Mouse (Mus musculus) midbrain, embryonic 16.5 days (tissue): Measurements from ENCODE around the gene Sprr2k. TPM values are rescaled to one million over a fixed set of nuclear protein-coding genes. Genes with fewer than 3 reads are reported as not detected.
"Not testable (repeated sequence)": the region's sequence is repeated elsewhere in the genome, so short reads cannot be mapped to it uniquely, and the experiment has no call there.

Source experiments
- ATAC-seq: fragments of 200-750 bp; cut with Nextera tagmentation; 2 replicates; pipeline ENCODE4 v1.8.0; 2017; ENCODE audit warnings: moderate TSS enrichment
- H3K27ac ChIP-seq: fragments of 300-500 bp; sonication (generic); 2 replicates; pipeline ENCODE4 v1.5.1; 2014; ENCODE audit warnings: mild to moderate bottlenecking, low read length, mixed read lengths
- H3K27me3 ChIP-seq: fragments of 300-500 bp; sonication (generic); 2 replicates; pipeline ENCODE4 v1.6.1; 2014; ENCODE audit warnings: low read depth, low read length, mixed read lengths; ENCODE audit not compliant: control insufficient read depth, insufficient read depth
- H3K36me3 ChIP-seq: fragments of 300-500 bp; sonication (generic); 2 replicates; pipeline ENCODE4 v1.6.1; 2014; ENCODE audit warnings: mild to moderate bottlenecking, low read length, moderate library complexity, mixed read lengths; ENCODE audit not compliant: control insufficient read depth, insufficient read depth
- H3K4me1 ChIP-seq: fragments of 300-500 bp; sonication (generic); 2 replicates; pipeline ENCODE4 v1.6.1; 2014; ENCODE audit warnings: mild to moderate bottlenecking, low read length, mixed read lengths; ENCODE audit not compliant: control insufficient read depth, insufficient read depth
- H3K4me2 ChIP-seq: fragments of 300-500 bp; sonication (generic); 2 replicates; pipeline ENCODE4 v1.6.1; 2014; ENCODE audit warnings: mild to moderate bottlenecking, low read length, mixed read lengths
- H3K4me3 ChIP-seq: fragments of 300-500 bp; sonication (generic); 2 replicates; pipeline ENCODE4 v1.5.1; 2014; ENCODE audit warnings: low read depth, mild to moderate bottlenecking, low read length, moderate library complexity, mixed read lengths
- H3K9ac ChIP-seq: fragments of 300-500 bp; sonication (generic); 2 replicates; pipeline ENCODE4 v1.6.1; 2014; ENCODE audit warnings: low read depth, low read length, mixed read lengths
- H3K9me3 ChIP-seq: fragments of 300-500 bp; sonication (generic); replicated peaks from 2 replicates; pipeline ENCODE4 v1.6.1; 2014; ENCODE audit warnings: mild to moderate bottlenecking, low read length, mixed read lengths; ENCODE audit not compliant: control insufficient read depth, poor library complexity, severe bottlenecking
- WGBS: fragments of 180-500 bp; shearing (Covaris S2); extraction: QIAGEN DNeasy Blood & Tissue Kit; methylation state at CpG from one replicate; pipeline ENCODE4 v1.1.7; 2014; 5-methylcytosine and 5-hydroxymethylcytosine counted together
- polyA plus RNA-seq: library from polyadenylated mRNA; unstranded; fragments of >200 nt; fragmentation: Nextera tagmentation; extraction: Ambion mirVana; gene quantifications from 2 replicates; pipeline ENCODE4 v1.2.1, GENCODE M21; 2015

The Sprr2k gene
- polyA plus RNA-seq, 1 experiment from 2014 or later: not detected

GRCm38 (mm10) chr3:92458620-92459019, 26.2 kb downstream of the Sprr2k start, which contains the start of gene Sprr3:
Gene Sprr3 (minus strand): TSS chr3:92458720.
- Histone ChIP-seq H3K4me3 (no peak within 1 kb of the TSS), H3K36me3 (no peaks in the 10 kb centered on the region), H3K27me3 (no peaks in the 10 kb centered on the region), H3K4me2 (no peak within 1 kb of the TSS), H3K9me3 (no peaks in the 10 kb centered on the region), H3K9ac (no peak within 1 kb of the TSS), H3K27ac (no peak within 1 kb of the TSS), H3K4me1 (no peaks in the 10 kb centered on the region)
- ATAC-seq: no peak
- 74% methylated on average over 2 of the region's 2 CpGs for WGBS

DNA sequence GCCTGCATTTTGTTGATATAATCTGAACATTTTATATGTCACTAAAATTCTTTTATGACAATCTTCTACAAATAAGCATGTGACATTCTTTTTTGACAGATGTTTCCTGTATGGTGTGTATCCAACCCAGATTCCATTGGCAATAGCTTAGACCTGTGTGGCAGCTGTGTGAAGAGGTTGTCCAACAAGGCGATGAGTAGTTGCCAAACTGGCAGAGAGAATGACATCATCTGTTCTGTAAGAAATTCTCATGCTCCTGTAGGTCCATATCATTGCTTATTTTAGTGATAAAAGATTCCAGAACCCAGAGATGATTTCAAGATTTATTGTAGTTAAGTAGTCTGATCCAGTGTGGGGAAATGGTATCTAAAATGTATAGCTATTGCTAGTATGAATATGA, 34.2 kb downstream of the Sprr2k start:
- 90% methylated on average over 1 of the region's 1 CpGs for WGBS
- Histone ChIP-seq H3K27ac (no peak overlapping the region), H3K4me3 (no peak overlapping the region), H3K9ac (no peak overlapping the region), H3K9me3 (no peaks in the 10 kb centered on the region), H3K4me1 (no peaks in the 10 kb centered on the region), H3K36me3 (no peaks in the 10 kb centered on the region), H3K27me3 (no peaks in the 10 kb centered on the region), H3K4me2 (no peak overlapping the region)
- no peak for ATAC-seq

DNA sequence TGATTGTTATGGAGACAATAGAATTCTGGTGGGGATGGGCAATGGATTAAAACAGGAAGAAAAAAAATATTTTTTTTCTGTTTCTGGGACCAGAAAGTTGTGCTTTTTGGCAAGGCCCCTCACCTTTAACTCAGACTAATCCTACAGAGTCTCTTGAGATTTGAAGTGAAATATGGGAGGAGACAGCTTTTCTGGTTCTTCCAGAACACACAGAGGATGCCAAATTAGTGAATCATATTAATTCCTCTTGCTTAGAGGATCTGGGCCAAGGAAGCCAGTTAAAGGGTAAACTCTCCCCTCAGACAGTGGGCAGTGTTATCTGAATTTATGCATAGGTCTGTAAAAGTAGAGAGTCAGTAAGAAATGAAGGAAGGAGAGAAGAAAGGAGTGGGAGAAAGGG, 35.0 kb downstream of the Sprr2k start:
- Histone ChIP-seq H3K36me3 (no peaks in the 10 kb centered on the region), H3K27me3 (no peaks in the 10 kb centered on the region), H3K4me2 (no peak overlapping the region), H3K4me3 (no peak overlapping the region), H3K4me1 (no peaks in the 10 kb centered on the region), H3K9ac (no peak overlapping the region), H3K27ac (no peak overlapping the region), H3K9me3 (no peaks in the 10 kb centered on the region)
- no peak for ATAC-seq

DNA sequence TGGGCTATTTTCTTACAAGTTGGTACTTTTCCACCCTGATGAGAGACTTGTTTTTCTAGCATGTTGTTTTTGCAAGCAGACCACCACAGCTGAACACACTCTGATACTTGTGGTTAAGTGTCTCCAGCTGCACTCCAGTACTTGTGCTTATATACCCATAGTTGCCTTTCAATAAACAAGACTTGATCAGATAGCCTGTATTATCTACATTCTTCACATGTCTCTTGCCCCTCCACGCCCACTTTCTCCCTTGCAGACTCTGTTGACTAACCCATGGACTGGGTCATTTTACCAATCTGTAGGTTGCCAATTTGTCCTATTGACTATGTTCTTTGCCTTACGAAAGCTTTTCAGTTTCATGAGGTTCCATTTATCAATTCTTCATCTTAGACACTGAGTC, 37.7 kb downstream of the Sprr2k start:
- Histone ChIP-seq H3K36me3 (no peaks in the 10 kb centered on the region), H3K4me1 (no peaks in the 10 kb centered on the region), H3K27me3 (no peaks in the 10 kb centered on the region), H3K9me3 (no peaks in the 10 kb centered on the region), H3K27ac (no peak overlapping the region), H3K4me2 (no peak overlapping the region), H3K4me3 (no peak overlapping the region), H3K9ac (no peak overlapping the region)
- WGBS: 95% methylated on average over 2 of the region's 2 CpGs
- ATAC-seq: no peak

DNA sequence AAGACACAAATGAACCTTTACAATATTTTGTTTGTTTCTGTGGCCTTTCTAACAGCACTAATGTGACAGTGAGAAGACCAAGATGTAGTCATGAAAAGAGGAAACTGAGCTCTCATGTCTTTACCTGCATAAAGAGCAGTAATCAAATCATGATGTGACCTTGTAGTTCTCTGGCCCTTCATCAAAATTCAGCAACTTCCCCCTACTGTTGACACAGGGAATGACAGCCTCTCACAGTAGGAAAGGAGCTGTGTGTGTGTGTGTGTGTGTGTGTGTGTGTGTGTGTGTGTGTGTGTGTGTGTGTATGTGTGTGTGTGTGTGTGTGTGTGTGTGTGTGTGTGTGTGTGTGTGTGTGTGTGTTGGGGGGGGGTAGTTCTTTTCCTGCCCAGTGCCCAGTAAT, 48.9 kb downstream of the Sprr2k start:
- not testable (repeated sequence) for H3K27ac ChIP-seq, ATAC-seq, H3K4me1 ChIP-seq

More for the DNA sequence above, 48.9 kb downstream of the Sprr2k start:
- not testable (repeated sequence) for H3K36me3 ChIP-seq, H3K4me3 ChIP-seq, H3K4me2 ChIP-seq, H3K9ac ChIP-seq, H3K9me3 ChIP-seq, H3K27me3 ChIP-seq

Other genes starting within 250 kb of the Sprr2k start
- gene Sprr2a1, start 216.8 kb upstream of the Sprr2k start, polyA plus RNA-seq: not detected in 2 replicates
- 0.09 TPM in 1 of 2 replicates, not detected in the other for gene Sprr2a2, start 216.7 kb upstream of the Sprr2k start, polyA plus RNA-seq
- gene Sprr2a3, start 147.2 kb upstream of the Sprr2k start, polyA plus RNA-seq: not detected in 2 replicates
- gene Sprr2b, start 116.0 kb upstream of the Sprr2k start, polyA plus RNA-seq: not detected in 2 replicates
- not detected in 2 replicates for gene Sprr2d, start 93.4 kb upstream of the Sprr2k start, polyA plus RNA-seq
- not detected in 2 replicates for gene Sprr2e, start 80.4 kb upstream of the Sprr2k start, polyA plus RNA-seq
- not detected in 2 replicates for gene Sprr2f, start 67.4 kb upstream of the Sprr2k start, polyA plus RNA-seq
- not detected in 2 replicates for gene Sprr2h, start 46.9 kb upstream of the Sprr2k start, polyA plus RNA-seq
- not detected in 2 replicates for gene Sprr2i, start 24.6 kb upstream of the Sprr2k start, polyA plus RNA-seq
- gene Sprr2j-ps, start 14.5 kb upstream of the Sprr2k start, polyA plus RNA-seq: not detected in 2 replicates
- 7.5 and 8.9 TPM in 2 replicates for gene Gm9774, start 3.2 kb upstream of the Sprr2k start, polyA plus RNA-seq
- not detected in 2 replicates for gene Sprr1b, start 6.2 kb downstream of the Sprr2k start, polyA plus RNA-seq
- gene Sprr3, start 26.1 kb downstream of the Sprr2k start, polyA plus RNA-seq: not detected in 2 replicates
- 0.24 TPM in 1 of 2 replicates, not detected in the other for gene Sprr1a, start 53.3 kb downstream of the Sprr2k start, polyA plus RNA-seq
- not detected in 2 replicates for gene Sprr4, start 67.9 kb downstream of the Sprr2k start, polyA plus RNA-seq
- gene 2310046K23Rik, start 101.9 kb downstream of the Sprr2k start, polyA plus RNA-seq: not detected in 2 replicates
- not detected in 2 replicates for gene Ivl, start 141.2 kb downstream of the Sprr2k start, polyA plus RNA-seq
- gene Smcp, start 156.4 kb downstream of the Sprr2k start, polyA plus RNA-seq: not detected in 2 replicates
- gene 2210017I01Rik, start 174.9 kb downstream of the Sprr2k start, polyA plus RNA-seq: not detected in 2 replicates
- not detected in 2 replicates for gene Lce6a, start 189.1 kb downstream of the Sprr2k start, polyA plus RNA-seq
- gene Lce1a1, start 215.7 kb downstream of the Sprr2k start, polyA plus RNA-seq: not detected in 2 replicates
- gene Lce1b, start 224.3 kb downstream of the Sprr2k start, polyA plus RNA-seq: not detected in 2 replicates
- gene Lce1a2, start 237.7 kb downstream of the Sprr2k start, polyA plus RNA-seq: not detected in 2 replicates
- not detected in 2 replicates for gene Lce1c, start 246.7 kb downstream of the Sprr2k start, polyA plus RNA-seq